Mouse (Mus musculus) 3T3-L1 (cell line): ENCODE results near the gene Tbc1d23.

Source experiments
- DNase-seq: peaks from one replicate; pipeline ENCODE4 v3.0.0-alpha.2; 2015; ENCODE audit warnings: low read depth, low spot score

The Tbc1d23 gene

GRCm38 (mm10) chr16:57162841-57163240 is 68.5 kb downstream of the Tbc1d23 start:
- DNase-seq = no peak

- DNase-seq = no peak
Measured at GRCm38 (mm10) chr16:57159835-57160234, 71.5 kb downstream of the Tbc1d23 start.

- no peak for DNase-seq
Measured at GRCm38 (mm10) chr16:57157728-57158127, 73.6 kb downstream of the Tbc1d23 start.

- DNase-seq = no peak
Measured at GRCm38 (mm10) chr16:57157076-57157475, 74.2 kb downstream of the Tbc1d23 start.

GRCm38 (mm10) chr16:57155899-57156298 is 75.4 kb downstream of the Tbc1d23 start:
- DNase-seq = peak; percentile 23

GRCm38 (mm10) chr16:57151437-57151836 is 79.9 kb downstream of the Tbc1d23 start:
- DNase-seq = no peak

- no peak for DNase-seq
Measured at GRCm38 (mm10) chr16:57144741-57145140, 86.6 kb downstream of the Tbc1d23 start.

- DNase-seq = no peak
Measured at GRCm38 (mm10) chr16:57133611-57134010, 97.7 kb downstream of the Tbc1d23 start.

- no peak for DNase-seq
Measured at GRCm38 (mm10) chr16:57132326-57132725, 99.0 kb downstream of the Tbc1d23 start.

- no peak for DNase-seq
Measured at GRCm38 (mm10) chr16:57131544-57131943, 99.8 kb downstream of the Tbc1d23 start.

GRCm38 (mm10) chr16:57130752-57131400 is 100.4 kb downstream of the Tbc1d23 start:
- peak; percentile 41 for DNase-seq

- DNase-seq = no peak
Measured at GRCm38 (mm10) chr16:57127825-57128224, 103.5 kb downstream of the Tbc1d23 start.

- DNase-seq = peak; percentile 52
Measured at GRCm38 (mm10) chr16:57126268-57126667, 105.0 kb downstream of the Tbc1d23 start.

GRCm38 (mm10) chr16:57122682-57123445 is 108.4 kb downstream of the Tbc1d23 start:
- DNase-seq = peak; percentile 71

GRCm38 (mm10) chr16:57121816-57122415 is 109.4 kb downstream of the Tbc1d23 start:
- peak; percentile 44 for DNase-seq

- peak; percentile 98 for DNase-seq
Measured at GRCm38 (mm10) chr16:57120913-57121815, 110.1 kb downstream of the Tbc1d23 start, which contains the start of gene Tomm70a. Gene Tomm70a, plus strand, starts transcription at chr16:57121703.
